Mouse (Mus musculus): ENCODE data around the gene Stxbp6. TPM values are rescaled to one million over a fixed set of nuclear protein-coding genes. Genes with fewer than 3 reads are reported as not detected.

Stxbp6 gene
- polyA plus RNA-seq, 1 experiment from 2014 or later = 15.6 TPM

DNA sequence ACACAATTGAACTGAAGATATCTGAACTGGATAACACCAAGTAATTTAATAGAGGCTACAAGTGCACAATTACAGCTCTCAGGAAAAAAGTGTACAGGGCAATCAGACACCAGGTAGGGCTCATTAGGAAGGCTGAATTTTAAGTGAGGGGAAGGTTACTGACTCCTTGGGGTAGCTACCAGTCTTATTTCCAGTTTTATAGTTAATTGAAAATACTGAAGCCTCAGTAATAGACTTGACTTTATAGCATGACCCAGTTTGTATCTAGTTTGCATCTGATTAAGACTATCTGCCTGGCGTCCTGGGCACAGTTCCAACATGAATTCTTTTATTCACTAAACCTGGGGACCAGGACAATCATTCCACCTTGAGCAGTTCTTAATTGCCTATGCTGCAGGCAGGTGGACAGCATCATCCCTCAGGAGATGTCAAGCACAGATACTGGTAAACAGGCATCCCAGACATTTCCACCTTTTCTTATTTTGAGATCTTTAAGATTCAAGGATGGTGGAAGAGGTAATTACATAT is 171.2 kb downstream of the Stxbp6 start:
- Histone ChIP-seq H3K27ac (no peak overlapping the region), H3K27me3 (no peaks in the 10 kb centered on the region), H3K4me3 (no peak overlapping the region), H3K9me3 (no peaks in the 10 kb centered on the region), H3K4me1 (0 out of 2 replicates have a peak, but pooled peaks cover 4% of the 10 kb centered on the region), H3K9ac (no peak overlapping the region), H3K4me2 (no peak overlapping the region), H3K36me3 (no peaks in the 10 kb centered on the region)
- ATAC-seq (ENCODE audit: borderline replicate concordance, extremely low read depth, low FRiP score, low TSS enrichment) = no peak
- 64% methylated on average over 1 of the region's 1 CpGs for WGBS

GRCm38 (mm10) chr12:44899173-44899870 is 175.2 kb downstream of the Stxbp6 start:
- Histone ChIP-seq H3K4me1 (no peaks in the 10 kb centered on the region), H3K27me3 (no peaks in the 10 kb centered on the region), H3K9me3 (no peaks in the 10 kb centered on the region), H3K9ac (no peak overlapping the region), H3K4me3 (no peak overlapping the region), H3K36me3 (no peaks in the 10 kb centered on the region), H3K27ac (no peak overlapping the region), H3K4me2 (no peak overlapping the region)
- no peak for ATAC-seq (ENCODE audit: borderline replicate concordance, extremely low read depth, low FRiP score, low TSS enrichment)
- 72% methylated on average over 5 of the region's 5 CpGs for WGBS

DNA sequence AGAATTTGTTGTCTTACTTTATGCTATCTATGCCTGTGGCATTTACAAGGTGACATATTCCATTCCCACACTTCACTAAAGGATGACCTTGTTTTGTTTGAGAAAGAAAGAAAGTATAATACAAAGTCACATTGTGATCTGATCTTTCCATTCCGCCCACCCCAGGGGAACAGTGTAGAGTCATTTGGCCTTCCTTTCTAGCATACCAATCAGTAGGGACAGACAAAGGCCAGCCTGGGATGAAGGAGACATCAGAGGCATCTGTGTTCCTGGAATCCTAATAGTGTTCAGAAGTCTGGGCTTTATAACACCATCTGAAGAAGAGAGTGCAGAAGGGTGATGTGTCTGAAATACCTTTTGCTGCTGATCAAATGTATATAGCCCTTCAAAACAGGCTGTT is 178.0 kb downstream of the Stxbp6 start:
- Histone ChIP-seq H3K36me3 (no peaks in the 10 kb centered on the region), H3K4me2 (no peak overlapping the region), H3K27me3 (no peaks in the 10 kb centered on the region), H3K9me3 (no peaks in the 10 kb centered on the region), H3K4me1 (no peaks in the 10 kb centered on the region), H3K9ac (no peak overlapping the region), H3K27ac (no peak overlapping the region), H3K4me3 (no peak overlapping the region)
- 97% methylated on average over 1 of the region's 1 CpGs for WGBS
- ATAC-seq (ENCODE audit: borderline replicate concordance, extremely low read depth, low FRiP score, low TSS enrichment) = no peak

DNA sequence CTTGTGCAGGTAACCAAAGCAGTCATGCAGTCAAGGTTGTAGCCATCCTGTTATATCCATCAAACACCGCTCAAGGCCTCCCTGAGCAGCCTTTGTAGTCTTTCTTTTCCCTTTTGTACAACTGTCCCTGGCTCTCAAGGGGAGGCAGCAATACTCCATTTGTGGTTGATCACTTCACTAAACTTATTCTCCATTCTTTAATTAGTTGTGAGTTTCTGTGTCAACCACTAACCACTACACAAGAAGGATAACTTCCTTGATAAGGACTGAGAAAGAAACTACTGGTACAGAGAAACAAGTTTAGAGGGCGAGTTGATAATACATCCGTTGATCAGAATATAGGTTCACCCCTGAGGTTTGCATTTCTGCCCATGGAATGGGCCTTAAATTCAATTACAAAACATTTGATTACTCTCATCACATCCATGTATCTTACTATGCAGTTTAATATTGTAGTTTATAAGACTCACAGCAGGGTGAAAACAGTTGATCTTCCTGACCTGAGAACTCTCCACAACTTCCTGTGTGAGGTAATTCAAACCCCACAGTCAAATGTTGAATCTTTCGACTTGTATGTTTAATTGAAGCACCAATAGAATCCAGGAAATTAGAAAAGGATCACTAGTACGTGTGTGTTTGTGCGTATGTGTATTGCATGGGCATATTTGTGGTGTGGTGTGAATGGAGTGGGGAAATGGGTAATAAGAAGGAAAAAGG is 184.7 kb downstream of the Stxbp6 start:
- Histone ChIP-seq H3K4me2 (no peak overlapping the region), H3K36me3 (no peaks in the 10 kb centered on the region), H3K4me3 (no peak overlapping the region), H3K9ac (no peak overlapping the region), H3K27ac (no peak overlapping the region), H3K4me1 (no peaks in the 10 kb centered on the region), H3K9me3 (no peaks in the 10 kb centered on the region), H3K27me3 (no peaks in the 10 kb centered on the region)
- 78% methylated on average over 6 of the region's 6 CpGs for WGBS
- ATAC-seq (ENCODE audit: borderline replicate concordance, extremely low read depth, low FRiP score, low TSS enrichment) = no peak

GRCm38 (mm10) chr12:44886826-44887225 is 187.7 kb downstream of the Stxbp6 start:
- H3K4me1 ChIP-seq = no peaks in the 10 kb centered on the region
- H3K4me2 ChIP-seq = no peak overlapping the region
- ATAC-seq (ENCODE audit: borderline replicate concordance, extremely low read depth, low FRiP score, low TSS enrichment) = no peak
- no peaks in the 10 kb centered on the region for H3K27me3 ChIP-seq
- H3K36me3 ChIP-seq = no peaks in the 10 kb centered on the region
- H3K4me3 ChIP-seq = no peak overlapping the region
- H3K9ac ChIP-seq = no peak overlapping the region
- no peak overlapping the region for H3K27ac ChIP-seq
- WGBS = 51% methylated on average over 3 of the region's 3 CpGs
- no peaks in the 10 kb centered on the region for H3K9me3 ChIP-seq

- no peak overlapping the region for H3K27ac ChIP-seq
- H3K9ac ChIP-seq = no peak overlapping the region
- no peaks in the 10 kb centered on the region for H3K36me3 ChIP-seq
- H3K27me3 ChIP-seq = no peaks in the 10 kb centered on the region
- no peaks in the 10 kb centered on the region for H3K9me3 ChIP-seq
- no peak overlapping the region for H3K4me2 ChIP-seq
- no peak overlapping the region for H3K4me3 ChIP-seq
- no peaks in the 10 kb centered on the region for H3K4me1 ChIP-seq
- WGBS = 57% methylated on average over 2 of the region's 2 CpGs
- no peak for ATAC-seq (ENCODE audit: borderline replicate concordance, extremely low read depth, low FRiP score, low TSS enrichment)
Measured at GRCm38 (mm10) chr12:44872697-44873096, 201.8 kb downstream of the Stxbp6 start.

- H3K27me3 ChIP-seq = no peaks in the 10 kb centered on the region
- H3K4me3 ChIP-seq = no peak overlapping the region
- no peak for ATAC-seq (ENCODE audit: borderline replicate concordance, extremely low read depth, low FRiP score, low TSS enrichment)
- no peaks in the 10 kb centered on the region for H3K36me3 ChIP-seq
- H3K9me3 ChIP-seq = no peaks in the 10 kb centered on the region
- H3K9ac ChIP-seq = no peak overlapping the region
- no peak overlapping the region for H3K4me2 ChIP-seq
- H3K4me1 ChIP-seq = no peaks in the 10 kb centered on the region
- WGBS = 57% methylated on average over 3 of the region's 3 CpGs
- H3K27ac ChIP-seq = no peak overlapping the region
Measured at GRCm38 (mm10) chr12:44865442-44865841, 209.1 kb downstream of the Stxbp6 start.

- Histone ChIP-seq H3K4me1 (peaks cover 10% of the 10 kb centered on the region), H3K9me3 (no peaks in the 10 kb centered on the region), H3K4me2 (no peak overlapping the region), H3K27ac (no peak overlapping the region), H3K27me3 (no peaks in the 10 kb centered on the region), H3K4me3 (no peak overlapping the region), H3K9ac (no peak overlapping the region), H3K36me3 (no peaks in the 10 kb centered on the region)
- WGBS = 41% methylated on average over 5 of the region's 5 CpGs
- ATAC-seq (ENCODE audit: borderline replicate concordance, extremely low read depth, low FRiP score, low TSS enrichment) = no peak
Measured at GRCm38 (mm10) chr12:44859454-44859853, 215.1 kb downstream of the Stxbp6 start.

- Histone ChIP-seq H3K4me1 (peaks cover 10% of the 10 kb centered on the region), H3K9me3 (no peaks in the 10 kb centered on the region), H3K27ac (no peak overlapping the region), H3K36me3 (no peaks in the 10 kb centered on the region), H3K27me3 (no peaks in the 10 kb centered on the region), H3K9ac (no peak overlapping the region), H3K4me2 (no peak overlapping the region), H3K4me3 (no peak overlapping the region)
- WGBS = 29% methylated on average over 4 of the region's 4 CpGs
- ATAC-seq (ENCODE audit: borderline replicate concordance, extremely low read depth, low FRiP score, low TSS enrichment) = peak; percentile 86
Measured at GRCm38 (mm10) chr12:44858110-44858885, 216.2 kb downstream of the Stxbp6 start.

GRCm38 (mm10) chr12:44852024-44852423 is 222.5 kb downstream of the Stxbp6 start:
- Histone ChIP-seq H3K9ac (no peak overlapping the region), H3K4me2 (no peak overlapping the region), H3K4me1 (no peaks in the 10 kb centered on the region), H3K27ac (no peak overlapping the region), H3K4me3 (no peak overlapping the region), H3K27me3 (no peaks in the 10 kb centered on the region), H3K9me3 (no peaks in the 10 kb centered on the region), H3K36me3 (no peaks in the 10 kb centered on the region)
- ATAC-seq (ENCODE audit: borderline replicate concordance, extremely low read depth, low FRiP score, low TSS enrichment) = no peak
- WGBS = 72% methylated on average over 1 of the region's 1 CpGs

DNA sequence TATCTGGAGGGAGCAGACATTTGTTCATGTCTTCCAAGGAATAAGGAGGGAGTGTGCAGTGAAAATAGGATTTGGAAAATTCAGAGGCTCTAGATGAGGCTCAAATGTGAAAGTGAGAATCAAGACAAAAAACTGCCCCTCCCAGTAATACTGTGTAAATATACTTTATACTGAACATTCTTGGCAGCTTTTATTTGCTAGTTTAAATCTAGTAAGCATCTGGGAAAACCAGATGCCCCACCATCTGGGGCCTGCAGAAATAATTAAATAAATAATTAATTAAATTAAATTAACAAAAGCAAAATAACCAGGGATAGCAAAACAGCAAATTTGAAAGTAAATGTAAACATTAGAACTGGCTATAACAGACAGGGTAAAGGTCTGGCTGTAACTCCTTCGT is 224.0 kb downstream of the Stxbp6 start:
- H3K9ac ChIP-seq = no peak overlapping the region
- no peak for ATAC-seq (ENCODE audit: borderline replicate concordance, extremely low read depth, low FRiP score, low TSS enrichment)
- H3K36me3 ChIP-seq = no peaks in the 10 kb centered on the region
- 74% methylated on average over 1 of the region's 1 CpGs for WGBS
- no peaks in the 10 kb centered on the region for H3K9me3 ChIP-seq
- H3K27me3 ChIP-seq = no peaks in the 10 kb centered on the region
- H3K4me1 ChIP-seq = no peaks in the 10 kb centered on the region
- no peak overlapping the region for H3K4me3 ChIP-seq
- no peak overlapping the region for H3K27ac ChIP-seq
- H3K4me2 ChIP-seq = no peak overlapping the region
